Mouse (Mus musculus) bone marrow, adult 2 months (tissue): ENCODE data around the gene Palm. TPM values are rescaled to one million over a fixed set of nuclear protein-coding genes. Genes with fewer than 3 reads are reported as not detected.

Experiments
- H3K27ac ChIP-seq: fragments of 200-500 bp; 2 replicates; pipeline ENCODE4 v1.5.1; 2012; ENCODE audit warnings: low read depth, mild to moderate bottlenecking, control low read depth, inconsistent platforms, low read length; ENCODE audit not compliant: control insufficient read depth, poor library complexity, insufficient read depth
- H3K4me1 ChIP-seq: fragments of 200-500 bp; 2 replicates; pipeline ENCODE4 v1.6.1; 2011; ENCODE audit warnings: low read length; ENCODE audit not compliant: control insufficient read depth, insufficient read depth
- H3K4me3 ChIP-seq: fragments of 200-500 bp; replicated peaks from 2 replicates; pipeline ENCODE3; 2011; ENCODE audit warnings: mild to moderate bottlenecking, low read depth, low read length, control low read depth; ENCODE audit not compliant: control insufficient read depth
- CTCF ChIP-seq: fragments of 200-500 bp; IDR thresholded peaks from 2 replicates; pipeline ENCODE4 v1.5.1; 2011; ENCODE audit warnings: low read length, control low read depth; ENCODE audit not compliant: control insufficient read depth, insufficient read depth
- POLR2A ChIP-seq: fragments of 200-500 bp; IDR thresholded peaks from 2 replicates; pipeline ENCODE4 v1.6.1; 2011; ENCODE audit warnings: low read depth, mild to moderate bottlenecking, control low read depth, low read length, borderline replicate concordance; ENCODE audit not compliant: control insufficient read depth
- WGBS: fragments of 180-500 bp; shearing (Covaris S2); methylation state at CpG from one replicate; pipeline ENCODE4 v1.1.7; 2018; 5-methylcytosine and 5-hydroxymethylcytosine counted together
- polyA plus RNA-seq: library from polyadenylated mRNA; stranded (reverse); fragments of >200 nt; gene quantifications from 2 replicates; pipeline ENCODE4 v1.2.4, GENCODE M21; 2011; ENCODE audit warnings: low replicate concordance; ENCODE audit not compliant: missing spikeins, insufficient read depth, insufficient read length

The Palm gene
- polyA plus RNA-seq, 1 experiment, result 36.1 TPM

DNA sequence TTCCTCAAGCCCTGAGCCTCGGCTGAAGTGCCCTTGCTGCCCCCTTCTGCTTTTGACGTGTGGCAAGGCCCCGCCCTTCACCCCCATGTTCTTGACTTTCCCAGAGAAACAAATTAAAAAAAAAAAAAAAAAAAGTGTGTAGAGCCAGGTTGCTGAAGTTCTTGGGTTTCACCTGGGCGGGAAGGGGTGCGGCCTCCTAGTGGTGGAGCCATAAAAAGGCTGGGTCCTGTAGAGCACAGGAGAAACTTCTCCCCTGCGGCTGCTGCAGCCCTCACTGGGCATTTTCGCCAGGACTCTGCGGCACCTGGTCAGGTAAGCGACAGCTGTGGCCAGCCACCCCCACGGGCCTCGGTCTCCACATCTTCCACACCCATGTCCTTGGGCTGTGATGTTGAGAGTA lies 27.4 kb downstream of the Palm start, which contains the start of gene Misp:
Gene Misp (plus strand): TSS at position 208 of the 400 bp plus-strand sequence.
- no peak within 1 kb of the TSS for H3K4me3 ChIP-seq
- TF ChIP-seq POLR2A (no peak), CTCF (no peak)
- no peak within 1 kb of the TSS; the same call in 1 of the 2 replicates for H3K27ac ChIP-seq
- H3K4me1 ChIP-seq, result no peaks in the 10 kb centered on the region; the same call in 1 of the 2 replicates
- WGBS, result 61% methylated on average over 11 of the region's 11 CpGs

DNA sequence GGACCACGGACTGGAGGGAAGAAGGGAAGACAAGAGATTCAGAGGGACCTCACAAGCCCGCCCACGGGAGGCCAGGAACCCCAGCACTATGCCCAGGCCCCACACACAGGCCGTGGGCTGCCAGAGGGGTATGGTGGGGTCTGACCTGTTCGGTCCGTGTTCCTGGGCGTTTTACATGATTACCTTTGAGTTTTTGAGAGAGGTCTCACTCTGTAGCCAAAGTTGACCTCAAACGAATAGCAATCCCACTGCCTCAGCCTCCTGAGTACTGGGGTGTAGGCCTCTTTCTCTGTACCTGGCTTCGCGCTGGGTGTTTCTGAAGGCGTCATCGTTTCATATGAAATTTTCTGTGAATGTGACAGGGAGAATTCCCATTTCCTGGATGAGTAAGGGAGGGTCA lies 28.4 kb downstream of the Palm start:
- TF ChIP-seq POLR2A (no peak), CTCF (no peak)
- Histone ChIP-seq H3K27ac (no peak overlapping the region), H3K4me1 (no peaks in the 10 kb centered on the region; the same call in 1 of the 2 replicates), H3K4me3 (no peak overlapping the region)
- WGBS, result 89% methylated on average over 12 of the region's 12 CpGs

DNA sequence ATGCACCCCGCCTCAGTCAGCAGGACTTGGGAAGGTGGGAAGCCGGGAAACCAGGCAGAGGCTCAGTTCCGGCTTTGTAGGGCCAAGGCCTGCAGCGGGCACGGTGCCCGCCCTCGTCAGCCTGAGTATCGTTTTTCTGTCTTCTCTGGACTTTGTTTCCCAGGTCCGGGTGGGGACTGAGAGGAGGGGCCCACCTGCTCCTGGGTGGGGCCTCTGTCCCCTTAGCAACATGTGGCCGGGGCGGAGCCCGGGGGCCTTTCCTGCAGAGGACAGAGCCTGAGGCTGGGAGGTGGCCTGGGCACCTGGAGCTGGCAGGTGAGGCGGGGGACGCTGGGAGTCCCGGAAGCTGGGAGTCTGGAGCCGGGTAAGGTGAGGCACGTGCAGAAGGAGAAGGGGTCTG lies 29.0 kb downstream of the Palm start:
- WGBS, result 82% methylated on average over 17 of the region's 17 CpGs
- H3K4me1 ChIP-seq, result no peaks in the 10 kb centered on the region; the same call in 1 of the 2 replicates
- H3K27ac ChIP-seq, result no peak overlapping the region
- H3K4me3 ChIP-seq, result no peak overlapping the region
- no peak for TF ChIP-seq POLR2A
- no peak for TF ChIP-seq CTCF

DNA sequence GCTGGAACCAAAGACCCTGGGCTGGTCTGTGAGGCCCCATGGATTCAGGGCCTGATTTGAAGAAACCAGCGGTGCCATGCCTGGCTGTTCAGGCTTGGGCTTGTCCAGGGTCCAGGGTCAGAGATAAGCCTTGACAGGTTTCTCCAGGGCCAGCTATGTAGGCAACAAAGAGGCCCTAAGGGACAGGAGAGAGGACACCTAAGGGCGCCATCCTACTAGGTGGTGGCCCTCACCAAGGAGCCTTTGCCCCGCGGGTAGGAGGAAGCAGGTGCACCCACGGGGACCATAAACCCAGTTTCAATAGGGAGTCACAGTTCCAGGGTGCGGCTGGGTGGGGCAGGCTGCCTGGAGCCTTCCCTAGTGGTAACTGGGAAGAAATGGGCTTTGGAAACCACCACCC lies 29.6 kb downstream of the Palm start:
- H3K4me1 ChIP-seq, result no peaks in the 10 kb centered on the region; the same call in 1 of the 2 replicates
- no peak overlapping the region for H3K27ac ChIP-seq
- no peak overlapping the region for H3K4me3 ChIP-seq
- TF ChIP-seq POLR2A (no peak), CTCF (no peak)
- 47% methylated on average over 6 of the region's 6 CpGs for WGBS

DNA sequence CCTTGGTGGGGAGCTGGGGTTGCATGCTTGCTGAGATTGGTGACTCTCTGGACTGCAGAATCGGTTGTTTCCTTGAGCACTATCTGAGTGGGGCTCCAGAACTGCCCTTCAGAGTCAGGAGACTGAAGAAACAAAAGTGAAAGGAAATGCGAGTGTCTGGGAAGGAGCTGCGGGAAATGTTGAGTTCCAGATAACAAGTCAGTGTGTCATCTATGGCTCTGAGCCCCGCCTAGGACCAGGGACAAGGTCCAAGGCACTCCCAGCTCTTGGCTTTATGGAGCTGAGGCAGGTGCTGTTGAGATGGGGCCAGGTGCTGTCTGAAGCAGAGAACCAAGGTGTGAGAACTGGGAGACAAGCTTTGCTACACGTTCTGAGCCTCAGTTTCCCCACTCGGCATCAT lies 31.0 kb downstream of the Palm start:
- WGBS, result 23% methylated on average over 6 of the region's 6 CpGs
- no peak for TF ChIP-seq POLR2A
- Histone ChIP-seq H3K4me1 (no peaks in the 10 kb centered on the region; the same call in 1 of the 2 replicates), H3K27ac (peak overlapping the region; percentile 14; the same call in 1 of the 2 replicates), H3K4me3 (no peak overlapping the region)

DNA sequence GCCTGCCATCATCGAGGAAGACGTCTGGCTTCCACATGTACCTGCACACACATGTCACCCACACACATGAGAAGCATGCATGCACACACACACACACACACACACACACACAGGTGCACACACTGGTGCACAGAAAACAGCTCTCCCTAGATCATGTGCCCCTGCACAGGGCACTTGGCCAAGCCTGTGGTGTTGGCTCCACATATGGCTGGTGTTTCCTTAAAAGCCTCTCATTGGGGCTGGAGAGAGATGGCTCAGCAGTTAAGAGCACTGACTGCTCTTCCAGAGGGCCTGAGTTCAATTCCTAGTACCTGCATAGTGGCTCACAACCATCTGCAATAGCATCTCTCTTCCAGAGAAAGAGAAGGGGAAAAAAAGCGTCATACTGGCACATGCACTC lies 38.2 kb downstream of the Palm start:
- Histone ChIP-seq H3K4me1 (peaks cover 2% of the 10 kb centered on the region; the same call in 1 of the 2 replicates), H3K27ac (no peak overlapping the region), H3K4me3 (no peak overlapping the region)
- no peak for TF ChIP-seq CTCF
- TF ChIP-seq POLR2A, result no peak
- 46% methylated on average over 3 of the region's 3 CpGs for WGBS

DNA sequence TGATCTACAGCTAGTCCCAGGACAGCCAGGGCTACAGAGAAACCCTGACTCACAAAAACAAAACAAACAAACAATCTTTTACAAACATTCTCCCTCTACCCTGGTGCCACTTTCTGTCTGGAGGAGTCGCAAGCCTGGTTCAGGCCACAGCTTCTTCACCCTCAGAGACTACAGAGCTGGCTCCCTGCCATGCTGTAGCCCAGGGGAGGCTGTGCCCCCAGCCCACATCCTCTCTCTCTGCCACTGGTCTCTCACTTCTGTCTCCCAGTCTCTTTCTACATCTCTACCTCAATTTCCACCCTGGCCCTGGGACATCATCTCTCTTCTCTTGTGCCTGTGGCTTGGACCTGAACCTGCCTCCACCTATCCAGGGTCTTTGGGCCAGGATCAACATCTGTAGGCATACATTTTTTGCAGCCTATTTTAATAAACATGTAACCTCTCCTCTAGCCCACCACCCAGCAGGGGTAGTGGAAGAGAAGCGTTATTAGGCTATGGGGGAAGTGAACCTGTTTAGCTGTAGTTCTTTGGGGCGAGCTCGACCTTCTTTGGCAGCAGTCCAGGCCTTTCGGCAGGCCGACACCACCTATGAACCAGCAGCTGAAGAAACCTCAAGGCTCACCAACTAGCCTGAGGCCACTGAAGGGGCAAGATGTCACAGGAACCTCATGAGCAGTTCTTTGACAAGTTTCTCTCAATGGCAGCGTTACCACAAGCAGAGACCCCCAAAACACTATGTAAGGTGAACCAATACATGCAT lies 38.8 kb downstream of the Palm start:
- TF ChIP-seq CTCF (no peak), POLR2A (no peak)
- Histone ChIP-seq H3K4me1 (peaks cover 2% of the 10 kb centered on the region; the same call in 1 of the 2 replicates), H3K27ac (no peak overlapping the region), H3K4me3 (no peak overlapping the region)
- 6% methylated on average over 7 of the region's 7 CpGs for WGBS

DNA sequence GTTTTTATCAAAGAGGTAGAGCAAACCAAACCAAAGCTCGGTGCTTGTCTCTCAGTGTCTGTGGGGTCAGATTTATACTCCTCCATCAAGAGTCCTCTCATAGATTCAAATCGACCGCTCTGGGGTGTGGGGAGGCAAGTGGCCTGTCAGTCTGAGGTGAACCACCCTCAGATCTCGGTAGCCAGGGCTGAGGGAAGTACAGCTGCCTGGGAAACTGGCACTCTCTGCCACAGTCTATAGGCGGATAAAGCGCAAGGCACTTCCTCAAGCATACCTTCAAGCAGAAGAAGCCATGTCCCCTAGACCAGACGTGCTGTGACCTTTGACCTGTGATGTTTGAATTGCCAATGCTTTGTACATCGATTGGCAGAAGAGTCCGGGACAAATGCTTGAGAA lies 39.4 kb downstream of the Palm start:
- Histone ChIP-seq H3K27ac (no peak overlapping the region), H3K4me3 (no peak overlapping the region), H3K4me1 (peaks cover 2% of the 10 kb centered on the region; the same call in 1 of the 2 replicates)
- TF ChIP-seq CTCF (no peak), POLR2A (no peak)
- WGBS, result 26% methylated on average over 9 of the region's 9 CpGs

DNA sequence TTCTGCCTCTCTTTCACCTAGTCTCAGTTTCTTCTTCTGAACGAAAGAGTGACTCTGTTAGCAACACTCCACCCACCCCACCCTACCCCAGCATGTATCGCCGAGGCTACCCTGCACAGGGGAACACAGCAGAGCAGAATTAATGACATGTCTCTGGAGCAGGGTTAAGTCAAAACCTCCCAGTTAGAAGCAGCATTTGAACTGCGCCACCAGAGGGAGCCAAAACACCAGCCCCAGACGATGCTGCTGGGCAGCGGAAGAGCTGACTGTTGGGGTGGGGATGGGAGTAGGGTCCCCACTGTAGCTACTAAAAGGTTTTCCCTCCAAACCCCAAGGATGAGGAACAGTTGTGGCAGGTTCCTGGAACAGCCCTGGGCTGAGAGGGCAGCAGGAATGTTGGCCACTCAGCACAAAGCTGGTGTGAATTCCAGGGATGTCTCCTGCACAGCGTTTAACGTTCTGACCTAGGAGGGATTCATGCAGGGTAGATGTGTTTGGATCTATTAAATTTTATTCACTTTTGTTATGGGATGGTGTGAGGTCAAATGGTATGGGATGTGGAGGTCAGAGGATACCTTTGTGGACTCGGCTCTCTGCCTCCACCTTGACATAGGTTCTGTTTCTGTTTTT lies 41.5 kb downstream of the Palm start:
- H3K4me1 ChIP-seq, result peaks cover 4% of the 10 kb centered on the region; the same call in 1 of the 2 replicates
- no peak for TF ChIP-seq POLR2A
- TF ChIP-seq CTCF, result peak; percentile 97
- no peak overlapping the region for H3K4me3 ChIP-seq
- no peak overlapping the region for H3K27ac ChIP-seq
- 29% methylated on average over 9 of the region's 9 CpGs for WGBS
